Mouse (Mus musculus): ENCODE measurements around the gene Pax3. TPM values are rescaled to one million over a fixed set of nuclear protein-coding genes. Genes with fewer than 3 reads are reported as not detected.

Gene Pax3
- not detected in 2 replicates for polyA plus RNA-seq (2012; rRNA removed; ENCODE audit: low replicate concordance)

GRCm38 (mm10) chr1:78196751-78197311 is at the start of gene Pax3:
Gene Pax3, minus strand, starts transcription at chr1:78197134.

Other genes starting within 250 kb of the Pax3 start
- gene Sgpp2, start 113.2 kb upstream of the Pax3 start, polyA plus RNA-seq (2012; rRNA removed; ENCODE audit: low replicate concordance): 19.9 and 42.0 TPM in 2 replicates